Mouse (Mus musculus): Measurements from ENCODE around the gene Vac14. TPM values are rescaled to one million over a fixed set of nuclear protein-coding genes. Genes with fewer than 3 reads are reported as not detected.
A peak's percentile ranks its signal among the peaks of the same experiment; 100 is the strongest.

The Vac14 gene
- polyA plus RNA-seq, 1 experiment from 2014 or later, result 15.1 TPM

DNA sequence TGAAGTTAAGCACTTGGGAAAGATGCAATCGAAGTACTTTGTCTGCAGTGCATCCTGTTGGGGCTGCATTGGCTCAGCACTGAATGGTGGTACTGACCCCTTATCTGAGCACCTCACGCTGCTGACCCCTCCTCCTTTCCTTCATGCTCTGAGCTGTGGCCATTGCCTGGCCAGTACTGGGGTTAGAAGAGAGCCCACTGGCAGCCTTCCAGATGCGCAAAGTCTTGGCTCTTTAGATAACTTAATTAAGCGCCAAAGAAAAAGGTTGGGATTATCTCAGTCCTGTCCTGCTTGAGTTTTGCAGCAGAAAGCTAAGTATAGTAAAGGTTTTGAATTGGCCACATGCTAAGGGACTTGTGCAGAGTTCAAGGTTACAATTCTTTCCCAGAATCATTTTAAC lies 26.0 kb downstream of the Vac14 start:
- ATAC-seq (replicated peaks; ENCODE audit: extremely low read depth, insufficient read depth, low FRiP score), result no peak

DNA sequence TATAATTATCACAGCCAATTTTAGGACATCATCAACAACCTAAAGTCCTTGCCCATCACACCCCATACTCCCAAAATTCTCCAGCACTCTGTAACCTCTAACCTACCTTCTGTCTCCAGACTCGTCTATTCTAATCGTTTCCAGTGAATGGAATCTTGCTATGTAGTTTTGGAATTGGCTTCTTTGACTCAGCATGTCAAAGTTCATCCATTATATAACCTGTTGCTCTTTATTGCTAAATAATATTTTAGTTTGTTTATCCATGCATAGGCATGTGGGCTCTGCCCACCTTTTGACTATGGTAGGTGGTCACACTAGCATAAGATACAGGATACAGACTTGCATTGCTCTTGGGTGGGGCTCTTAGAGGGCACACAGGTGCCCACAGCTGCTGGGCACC lies 26.5 kb downstream of the Vac14 start:
- H3K4me1 ChIP-seq (ENCODE audit: control insufficient read depth, insufficient read depth, low read length), result peaks cover 6% of the 10 kb centered on the region; the same call in 1 of the 2 replicates
- 82% methylated on average over 2 of the region's 2 CpGs for WGBS
- no peaks in the 10 kb centered on the region for H3K27me3 ChIP-seq (ENCODE audit: control insufficient read depth, insufficient read depth, low read length)
- no peaks in the 10 kb centered on the region for H3K36me3 ChIP-seq (ENCODE audit: control insufficient read depth, insufficient read depth)
- no peak overlapping the region for H3K9ac ChIP-seq (ENCODE audit: low read length)
- no peak overlapping the region for H3K27ac ChIP-seq (ENCODE audit: low read length)
- ATAC-seq (replicated peaks; ENCODE audit: extremely low read depth, insufficient read depth, low FRiP score), result no peak
- H3K4me3 ChIP-seq (ENCODE audit: low read length), result no peak overlapping the region
- no peaks in the 10 kb centered on the region for H3K9me3 ChIP-seq (replicated peaks; ENCODE audit: control insufficient read depth, low read length)
- H3K4me2 ChIP-seq (ENCODE audit: low read depth, low read length), result no peak overlapping the region

More for the DNA sequence above, 26.0 kb downstream of the Vac14 start:
- Histone ChIP-seq H3K9me3 (replicated peaks; ENCODE audit: control insufficient read depth, low read length) (no peaks in the 10 kb centered on the region), H3K27me3 (ENCODE audit: control insufficient read depth, insufficient read depth, low read length) (no peaks in the 10 kb centered on the region), H3K4me3 (ENCODE audit: low read length) (no peak overlapping the region), H3K4me1 (ENCODE audit: control insufficient read depth, insufficient read depth, low read length) (peaks cover 6% of the 10 kb centered on the region; the same call in 1 of the 2 replicates), H3K36me3 (ENCODE audit: control insufficient read depth, insufficient read depth) (no peaks in the 10 kb centered on the region), H3K27ac (ENCODE audit: low read length) (no peak overlapping the region), H3K4me2 (ENCODE audit: low read depth, low read length) (no peak overlapping the region), H3K9ac (ENCODE audit: low read length) (no peak overlapping the region)
- 51% methylated on average over 4 of the region's 4 CpGs for WGBS

DNA sequence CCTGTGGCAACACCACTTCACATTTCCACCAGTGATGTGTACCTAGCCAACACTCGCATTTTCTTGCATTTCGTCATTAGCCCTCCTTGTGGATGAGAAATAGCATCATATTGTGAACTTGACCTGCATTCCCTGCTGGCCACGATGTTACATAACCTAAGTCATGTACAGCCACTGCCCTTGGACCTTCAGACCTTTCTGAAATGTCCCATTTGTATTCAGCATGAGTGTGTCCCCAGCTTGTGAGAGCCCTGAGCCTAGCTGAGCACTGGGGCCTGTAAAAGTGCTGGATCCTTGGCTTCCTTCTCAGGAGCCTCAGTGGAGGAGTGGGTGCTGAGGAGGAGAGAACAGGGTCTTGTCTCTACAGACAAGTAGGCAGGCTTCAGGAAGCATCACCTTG lies 27.0 kb downstream of the Vac14 start:
- peaks cover 6% of the 10 kb centered on the region; the same call in 1 of the 2 replicates for H3K4me1 ChIP-seq (ENCODE audit: control insufficient read depth, insufficient read depth, low read length)
- no peaks in the 10 kb centered on the region for H3K27me3 ChIP-seq (ENCODE audit: control insufficient read depth, insufficient read depth, low read length)
- H3K9me3 ChIP-seq (replicated peaks; ENCODE audit: control insufficient read depth, low read length), result no peaks in the 10 kb centered on the region
- no peak overlapping the region for H3K4me2 ChIP-seq (ENCODE audit: low read depth, low read length)
- 84% methylated on average over 3 of the region's 3 CpGs for WGBS
- no peaks in the 10 kb centered on the region for H3K36me3 ChIP-seq (ENCODE audit: control insufficient read depth, insufficient read depth)
- no peak for ATAC-seq (replicated peaks; ENCODE audit: extremely low read depth, insufficient read depth, low FRiP score)
- H3K4me3 ChIP-seq (ENCODE audit: low read length), result no peak overlapping the region
- H3K27ac ChIP-seq (ENCODE audit: low read length), result no peak overlapping the region
- no peak overlapping the region for H3K9ac ChIP-seq (ENCODE audit: low read length)

DNA sequence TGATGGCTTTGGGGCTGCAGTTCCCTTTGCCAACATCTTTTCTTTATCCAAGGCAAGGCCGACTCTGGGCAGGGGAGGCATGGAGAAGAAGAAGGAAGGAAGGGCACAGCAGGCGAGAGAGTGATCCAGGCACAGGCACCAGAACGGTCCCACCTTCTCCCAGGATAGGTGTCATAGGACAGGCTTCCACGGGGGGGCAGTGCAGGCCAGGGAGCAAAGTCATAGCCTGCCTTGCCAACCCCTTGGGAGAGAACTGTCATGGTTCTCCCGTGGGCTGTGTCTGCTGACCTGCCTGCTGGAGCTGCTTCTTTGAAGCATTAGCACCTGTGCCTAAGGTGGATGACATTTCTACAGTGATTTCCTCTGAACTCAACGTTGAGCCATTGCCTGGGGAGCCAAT lies 27.7 kb downstream of the Vac14 start:
- 30% methylated on average over 6 of the region's 6 CpGs for WGBS

DNA sequence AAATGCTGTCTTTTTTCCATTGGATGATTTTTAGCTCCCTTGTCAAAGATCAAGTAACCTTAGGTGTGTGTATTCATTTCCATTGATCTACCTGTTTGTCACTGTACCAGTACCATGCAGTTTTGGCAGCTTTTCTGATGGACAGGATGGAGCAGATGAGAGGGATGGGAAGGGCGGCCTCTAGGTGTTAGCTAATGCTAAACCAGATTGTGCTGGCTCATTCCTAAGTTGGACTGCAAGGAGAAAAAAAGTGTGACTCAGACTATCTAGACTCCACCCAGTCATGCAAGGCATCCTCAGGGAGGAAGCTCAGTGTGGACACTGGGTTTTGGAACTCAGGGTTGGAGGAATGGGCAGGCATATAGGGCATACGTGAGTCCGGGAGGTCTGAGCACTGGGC lies 30.2 kb downstream of the Vac14 start:
- WGBS, result 89% methylated on average over 3 of the region's 3 CpGs
- Histone ChIP-seq H3K4me1 (ENCODE audit: control insufficient read depth, insufficient read depth, low read length) (peaks cover 17% of the 10 kb centered on the region), H3K27me3 (ENCODE audit: control insufficient read depth, insufficient read depth, low read length) (no peaks in the 10 kb centered on the region), H3K4me2 (ENCODE audit: low read depth, low read length) (no peak overlapping the region), H3K4me3 (ENCODE audit: low read length) (no peak overlapping the region), H3K36me3 (ENCODE audit: control insufficient read depth, insufficient read depth) (no peaks in the 10 kb centered on the region), H3K9me3 (replicated peaks; ENCODE audit: control insufficient read depth, low read length) (no peaks in the 10 kb centered on the region), H3K9ac (ENCODE audit: low read length) (no peak overlapping the region), H3K27ac (ENCODE audit: low read length) (no peak overlapping the region)
- no peak for ATAC-seq (replicated peaks; ENCODE audit: extremely low read depth, insufficient read depth, low FRiP score)

More for the DNA sequence above, 27.7 kb downstream of the Vac14 start:
- no peaks in the 10 kb centered on the region for H3K27me3 ChIP-seq (ENCODE audit: control insufficient read depth, insufficient read depth, low read length)
- ATAC-seq (replicated peaks; ENCODE audit: extremely low read depth, insufficient read depth, low FRiP score), result peak; percentile 75
- peaks cover 11% of the 10 kb centered on the region for H3K4me1 ChIP-seq (ENCODE audit: control insufficient read depth, insufficient read depth, low read length)
- no peak overlapping the region for H3K9ac ChIP-seq (ENCODE audit: low read length)
- H3K27ac ChIP-seq (ENCODE audit: low read length), result no peak overlapping the region
- H3K9me3 ChIP-seq (replicated peaks; ENCODE audit: control insufficient read depth, low read length), result no peaks in the 10 kb centered on the region
- H3K4me3 ChIP-seq (ENCODE audit: low read length), result no peak overlapping the region
- H3K36me3 ChIP-seq (ENCODE audit: control insufficient read depth, insufficient read depth), result no peaks in the 10 kb centered on the region
- no peak overlapping the region for H3K4me2 ChIP-seq (ENCODE audit: low read depth, low read length)

DNA sequence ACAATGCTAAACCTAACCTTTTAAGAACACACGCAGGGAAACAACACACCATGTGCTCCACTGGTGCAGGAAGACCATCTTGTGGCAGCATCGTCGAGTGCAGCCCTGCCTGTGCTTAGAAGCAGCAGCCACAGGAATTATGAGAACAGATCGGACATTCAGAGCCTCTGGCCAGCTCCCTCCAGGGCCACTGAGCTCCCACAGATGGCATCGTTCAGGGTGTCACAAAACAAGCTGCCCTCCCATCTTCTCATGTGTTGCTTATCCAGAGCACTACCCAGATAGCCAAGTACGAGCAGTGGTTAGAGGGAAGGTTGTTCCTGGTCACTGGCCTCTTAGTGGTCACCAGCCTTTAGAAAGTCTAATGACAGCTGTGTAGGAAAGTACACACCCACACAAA lies 30.9 kb downstream of the Vac14 start:
- no peaks in the 10 kb centered on the region for H3K36me3 ChIP-seq (ENCODE audit: control insufficient read depth, insufficient read depth)
- no peak overlapping the region for H3K4me2 ChIP-seq (ENCODE audit: low read depth, low read length)
- no peaks in the 10 kb centered on the region for H3K27me3 ChIP-seq (ENCODE audit: control insufficient read depth, insufficient read depth, low read length)
- ATAC-seq (replicated peaks; ENCODE audit: extremely low read depth, insufficient read depth, low FRiP score), result no peak
- H3K27ac ChIP-seq (ENCODE audit: low read length), result no peak overlapping the region
- WGBS, result 89% methylated on average over 6 of the region's 6 CpGs
- peaks cover 17% of the 10 kb centered on the region for H3K4me1 ChIP-seq (ENCODE audit: control insufficient read depth, insufficient read depth, low read length)
- no peak overlapping the region for H3K9ac ChIP-seq (ENCODE audit: low read length)
- no peak overlapping the region for H3K4me3 ChIP-seq (ENCODE audit: low read length)
- H3K9me3 ChIP-seq (replicated peaks; ENCODE audit: control insufficient read depth, low read length), result no peaks in the 10 kb centered on the region

DNA sequence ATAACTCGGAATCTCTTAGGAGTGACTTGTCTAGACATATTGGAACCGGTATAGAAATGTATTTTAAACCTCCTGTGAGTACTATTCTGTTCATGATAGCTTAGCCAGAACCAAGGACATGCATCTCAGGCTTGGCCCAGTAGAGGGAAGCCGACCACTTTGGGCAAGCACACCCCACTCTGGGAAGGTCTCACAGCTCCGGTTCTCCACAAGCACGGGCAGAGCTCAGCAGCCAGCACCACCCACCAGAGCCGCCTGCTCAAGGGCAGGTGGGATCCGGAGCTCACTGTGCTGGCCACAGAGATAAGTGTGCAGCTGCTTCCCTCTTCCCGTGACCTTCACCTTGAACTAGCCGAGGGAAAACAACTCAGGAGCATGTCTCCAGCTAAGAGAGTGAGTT lies 32.5 kb downstream of the Vac14 start:
- WGBS, result 45% methylated on average over 9 of the region's 9 CpGs
- no peak overlapping the region for H3K4me2 ChIP-seq (ENCODE audit: low read depth, low read length)
- no peaks in the 10 kb centered on the region for H3K9me3 ChIP-seq (replicated peaks; ENCODE audit: control insufficient read depth, low read length)
- peak overlapping the region; percentile 71 for H3K27ac ChIP-seq (ENCODE audit: low read length)
- H3K9ac ChIP-seq (ENCODE audit: low read length), result peak overlapping the region; percentile 3; the same call in 1 of the 2 replicates
- peaks cover 17% of the 10 kb centered on the region for H3K4me1 ChIP-seq (ENCODE audit: control insufficient read depth, insufficient read depth, low read length)
- ATAC-seq (replicated peaks; ENCODE audit: extremely low read depth, insufficient read depth, low FRiP score), result peak; percentile 57
- 0 out of 2 replicates have a peak, but pooled peaks cover 2% of the 10 kb centered on the region for H3K36me3 ChIP-seq (ENCODE audit: control insufficient read depth, insufficient read depth)
- no peaks in the 10 kb centered on the region for H3K27me3 ChIP-seq (ENCODE audit: control insufficient read depth, insufficient read depth, low read length)
- H3K4me3 ChIP-seq (ENCODE audit: low read length), result no peak overlapping the region

DNA sequence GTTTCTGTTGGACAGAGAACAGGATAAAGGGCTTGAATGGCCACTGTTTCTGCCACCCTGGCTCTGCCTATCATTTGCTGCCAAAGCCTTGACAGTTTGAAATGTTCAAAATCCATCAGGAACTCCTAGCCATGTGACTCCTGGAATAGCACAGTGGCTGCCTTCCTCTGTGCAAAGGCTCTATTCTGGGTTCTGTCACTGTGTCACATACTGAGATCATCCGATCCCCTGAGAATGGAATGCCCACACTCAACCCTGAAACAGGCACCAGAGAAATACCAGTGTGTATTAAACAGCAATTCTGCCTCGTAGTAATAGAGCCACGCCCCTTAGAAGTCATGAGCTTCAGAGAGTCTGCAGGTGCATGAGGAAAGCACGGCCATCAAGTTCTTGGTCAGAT lies 33.5 kb downstream of the Vac14 start:
- no peak overlapping the region for H3K4me2 ChIP-seq (ENCODE audit: low read depth, low read length)
- H3K27me3 ChIP-seq (ENCODE audit: control insufficient read depth, insufficient read depth, low read length), result no peaks in the 10 kb centered on the region
- WGBS, result 49% methylated on average over 4 of the region's 4 CpGs
- 0 out of 2 replicates have a peak, but pooled peaks cover 2% of the 10 kb centered on the region for H3K36me3 ChIP-seq (ENCODE audit: control insufficient read depth, insufficient read depth)
- no peaks in the 10 kb centered on the region for H3K9me3 ChIP-seq (replicated peaks; ENCODE audit: control insufficient read depth, low read length)
- no peak overlapping the region for H3K9ac ChIP-seq (ENCODE audit: low read length)
- peak overlapping the region; percentile 71 for H3K27ac ChIP-seq (ENCODE audit: low read length)
- peak; percentile 84 for ATAC-seq (replicated peaks; ENCODE audit: extremely low read depth, insufficient read depth, low FRiP score)
- H3K4me1 ChIP-seq (ENCODE audit: control insufficient read depth, insufficient read depth, low read length), result peaks cover 17% of the 10 kb centered on the region
- H3K4me3 ChIP-seq (ENCODE audit: low read length), result no peak overlapping the region

DNA sequence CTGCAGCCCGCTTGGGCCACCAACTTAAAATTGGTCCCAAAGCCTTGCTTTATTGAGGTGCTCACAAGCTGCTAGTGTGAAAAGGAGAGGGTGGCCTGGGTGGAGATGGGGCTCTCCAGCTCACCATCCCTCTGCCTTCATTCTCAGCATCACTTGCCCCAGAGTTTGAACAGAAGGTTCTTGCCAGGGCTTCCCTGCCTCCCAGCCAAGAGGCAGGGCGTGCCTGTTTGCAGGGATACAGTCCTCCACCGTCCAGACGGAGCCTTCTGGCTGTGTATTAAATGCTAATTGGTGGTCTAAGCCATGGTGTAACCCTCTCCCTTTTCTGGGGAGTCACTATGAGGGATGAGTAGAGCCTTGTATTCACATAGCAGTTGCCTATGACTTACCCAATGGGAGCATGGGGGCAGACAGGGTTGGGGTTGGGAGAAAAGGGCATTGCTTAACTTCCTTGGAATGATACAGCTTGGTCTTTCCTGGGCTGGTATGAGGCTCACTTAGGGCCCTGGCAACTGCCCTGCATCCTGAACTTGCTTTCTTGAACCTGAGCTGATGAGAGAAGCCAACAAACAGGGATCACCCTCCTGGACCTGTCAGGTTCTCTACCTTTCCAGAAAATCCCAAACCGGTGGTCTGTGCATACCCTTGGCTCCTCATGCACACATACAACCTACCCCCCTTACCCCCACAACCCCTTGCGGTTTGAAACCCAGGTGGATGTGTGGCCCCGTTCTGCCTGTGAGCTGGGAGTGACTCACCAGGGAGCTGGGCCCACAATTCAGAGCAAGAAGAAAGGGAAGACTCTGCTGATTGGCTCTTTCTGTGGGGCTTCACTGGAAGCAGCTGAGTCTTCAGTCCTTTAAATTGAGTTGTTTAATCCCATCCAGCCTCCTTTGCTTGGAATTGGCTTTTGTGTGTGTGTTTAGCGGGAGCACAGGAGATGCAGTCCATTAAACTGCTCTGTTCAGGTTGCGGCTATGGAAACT lies 36.0 kb downstream of the Vac14 start:
- Histone ChIP-seq H3K27me3 (ENCODE audit: control insufficient read depth, insufficient read depth, low read length) (no peaks in the 10 kb centered on the region), H3K36me3 (ENCODE audit: control insufficient read depth, insufficient read depth) (0 out of 2 replicates have a peak, but pooled peaks cover 11% of the 10 kb centered on the region), H3K4me3 (ENCODE audit: low read length) (no peak overlapping the region), H3K4me2 (ENCODE audit: low read depth, low read length) (no peak overlapping the region), H3K27ac (ENCODE audit: low read length) (no peak overlapping the region), H3K4me1 (ENCODE audit: control insufficient read depth, insufficient read depth, low read length) (peaks cover 17% of the 10 kb centered on the region), H3K9ac (ENCODE audit: low read length) (no peak overlapping the region), H3K9me3 (replicated peaks; ENCODE audit: control insufficient read depth, low read length) (no peaks in the 10 kb centered on the region)
- ATAC-seq (replicated peaks; ENCODE audit: extremely low read depth, insufficient read depth, low FRiP score), result no peak
- WGBS, result 89% methylated on average over 9 of the region's 9 CpGs

Measured in heart, embryonic 16.5 days (tissue).